Mouse (Mus musculus): ENCODE measurements around the gene Vmn1r6. TPM values are rescaled to one million over a fixed set of nuclear protein-coding genes. Genes with fewer than 3 reads are reported as not detected.
"Not testable (repeated sequence)": the region's sequence is repeated elsewhere in the genome, so short reads cannot be mapped to it uniquely, and the experiment has no call there.

Vmn1r6 gene
- not detected for polyA plus RNA-seq (2012; fragmentation: generic; extraction: Trizol)
- long read RNA-seq, experiment 1: 0 reads
- long read RNA-seq, experiment 2: 0 reads

DNA sequence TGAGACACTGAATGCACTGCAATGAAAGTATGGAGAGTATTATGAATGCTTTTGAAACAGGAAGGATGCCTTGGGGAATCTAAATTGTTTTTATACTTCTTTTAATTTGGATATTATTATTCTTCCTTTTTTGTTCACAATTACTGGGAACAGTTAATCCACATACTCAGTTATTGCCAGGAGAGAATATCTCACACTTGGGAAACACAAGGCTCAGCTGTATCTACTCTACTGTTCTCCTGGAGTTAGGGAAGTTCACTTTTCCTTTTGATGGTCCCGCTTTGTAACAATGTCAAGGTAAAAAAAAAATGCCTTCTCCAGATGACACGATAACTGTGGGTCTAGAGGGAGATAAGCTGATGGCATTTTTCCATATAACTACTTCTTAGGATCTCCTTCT, at the start of gene Vmn1r6:
Gene Vmn1r6, plus strand, starts transcription at position 301 of the 400 bp plus-strand sequence.
- Histone ChIP-seq H3K27me3 (ENCODE audit: control insufficient read depth, insufficient read depth, insufficient read length) (no peaks in the 10 kb centered on the region), H3K79me2 (ENCODE audit: control insufficient read depth, insufficient read depth) (no peaks in the 10 kb centered on the region), H3ac (ENCODE audit: control insufficient read depth, insufficient read length, low read depth) (no peak within 1 kb of the TSS), H3K36me3 (ENCODE audit: control insufficient read depth, insufficient read depth) (no peaks in the 10 kb centered on the region), H3K79me3 (ENCODE audit: low read depth) (no peaks in the 10 kb centered on the region), H3K4me3 (ENCODE audit: insufficient read depth, poor library complexity, severe bottlenecking) (no peak within 1 kb of the TSS)
- TF ChIP-seq MYOG (IDR thresholded peaks at IDR 0.05; ENCODE audit: control insufficient read depth, extremely low read depth, insufficient read length) (no peak), USF1 (IDR thresholded peaks at IDR 0.05; ENCODE audit: low read depth) (no peak), MYOD1 (IDR thresholded peaks at IDR 0.05; ENCODE audit: control insufficient read depth, insufficient read length, low read depth) (no peak)

DNA sequence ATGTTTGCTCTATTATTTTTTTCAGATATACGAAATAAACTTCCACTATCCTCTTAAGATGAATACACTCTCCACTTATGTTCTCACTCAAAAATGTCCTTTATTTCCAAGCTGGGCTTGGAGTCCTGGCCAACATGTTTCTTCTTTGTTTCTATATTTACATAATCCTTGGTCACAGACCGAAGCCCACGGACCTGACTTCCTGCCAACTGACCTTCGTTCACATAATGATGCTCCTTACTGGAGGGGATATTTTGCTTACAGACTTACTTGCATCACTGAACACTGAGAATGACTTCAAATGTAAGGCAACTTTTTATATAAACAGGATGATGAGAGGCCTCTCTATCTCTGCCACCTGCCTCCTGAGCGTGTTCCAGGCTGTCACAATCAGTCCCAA, 40.6 kb upstream of the Vmn1r6 start:
- TF ChIP-seq MYOG (IDR thresholded peaks at IDR 0.05; ENCODE audit: control insufficient read depth, extremely low read depth, insufficient read length) (no peak), CTCF (IDR thresholded peaks at IDR 0.05; ENCODE audit: control insufficient read depth, insufficient read depth, insufficient read length) (no peak), USF1 (IDR thresholded peaks at IDR 0.05; ENCODE audit: low read depth) (no peak), MAX (IDR thresholded peaks at IDR 0.05) (no peak), FOSL1 (IDR thresholded peaks at IDR 0.05; ENCODE audit: insufficient read depth, low read length, poor library complexity, severe bottlenecking) (no peak), CEBPB (IDR thresholded peaks at IDR 0.05; ENCODE audit: low read depth) (no peak), MYOD1 (IDR thresholded peaks at IDR 0.05; ENCODE audit: control insufficient read depth, insufficient read length, low read depth) (no peak)
- H3K4me3 ChIP-seq (ENCODE audit: insufficient read depth, poor library complexity, severe bottlenecking): no peak overlapping the region
- H3K79me2 ChIP-seq (ENCODE audit: control insufficient read depth, insufficient read depth): no peaks in the 10 kb centered on the region

DNA sequence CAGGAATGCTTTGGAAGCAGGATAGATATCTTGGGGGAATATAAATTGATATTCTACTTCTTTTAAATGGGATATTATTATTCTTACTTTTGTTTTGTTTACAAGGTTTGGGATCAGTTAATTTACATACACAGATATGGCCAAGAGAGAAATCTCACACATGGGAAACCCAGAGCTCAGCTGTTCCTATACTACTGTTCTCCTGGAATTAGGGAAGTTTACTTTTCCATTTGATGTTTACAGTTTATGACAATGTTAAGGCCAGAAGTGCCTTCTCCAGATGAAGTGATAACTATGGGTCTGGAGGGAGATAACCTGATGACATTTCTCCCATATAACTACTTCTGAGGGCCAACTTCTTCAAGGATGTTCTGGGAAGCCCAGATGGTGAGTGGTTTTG, 27.1 kb upstream of the Vmn1r6 start, which contains the start of gene Vmn1r5:
Gene Vmn1r5, plus strand, starts transcription at position 301 of the 400 bp plus-strand sequence.
- H3K36me3 ChIP-seq (ENCODE audit: control insufficient read depth, insufficient read depth): no peaks in the 10 kb centered on the region
- no peaks in the 10 kb centered on the region for H3K27me3 ChIP-seq (ENCODE audit: control insufficient read depth, insufficient read depth, insufficient read length)
- no peaks in the 10 kb centered on the region for H3K79me2 ChIP-seq (ENCODE audit: control insufficient read depth, insufficient read depth)
- TF ChIP-seq USF1 (IDR thresholded peaks at IDR 0.05; ENCODE audit: low read depth) (no peak), FOSL1 (IDR thresholded peaks at IDR 0.05; ENCODE audit: insufficient read depth, low read length, poor library complexity, severe bottlenecking) (no peak), CTCF (IDR thresholded peaks at IDR 0.05; ENCODE audit: control insufficient read depth, insufficient read depth, insufficient read length) (no peak), MYOG (IDR thresholded peaks at IDR 0.05; ENCODE audit: control insufficient read depth, extremely low read depth, insufficient read length) (no peak)
- H3K79me3 ChIP-seq (ENCODE audit: low read depth): no peaks in the 10 kb centered on the region
- H3K4me3 ChIP-seq (ENCODE audit: insufficient read depth, poor library complexity, severe bottlenecking): no peak within 1 kb of the TSS
- no peak within 1 kb of the TSS for H3ac ChIP-seq (ENCODE audit: control insufficient read depth, insufficient read length, low read depth)

More for the DNA sequence above, 40.6 kb upstream of the Vmn1r6 start:
- no peaks in the 10 kb centered on the region for H3K27me3 ChIP-seq (ENCODE audit: control insufficient read depth, insufficient read depth, insufficient read length)
- no peaks in the 10 kb centered on the region for H3K79me3 ChIP-seq (ENCODE audit: low read depth)
- H3ac ChIP-seq (ENCODE audit: control insufficient read depth, insufficient read length, low read depth): no peak overlapping the region
- no peaks in the 10 kb centered on the region for H3K36me3 ChIP-seq (ENCODE audit: control insufficient read depth, insufficient read depth)

DNA sequence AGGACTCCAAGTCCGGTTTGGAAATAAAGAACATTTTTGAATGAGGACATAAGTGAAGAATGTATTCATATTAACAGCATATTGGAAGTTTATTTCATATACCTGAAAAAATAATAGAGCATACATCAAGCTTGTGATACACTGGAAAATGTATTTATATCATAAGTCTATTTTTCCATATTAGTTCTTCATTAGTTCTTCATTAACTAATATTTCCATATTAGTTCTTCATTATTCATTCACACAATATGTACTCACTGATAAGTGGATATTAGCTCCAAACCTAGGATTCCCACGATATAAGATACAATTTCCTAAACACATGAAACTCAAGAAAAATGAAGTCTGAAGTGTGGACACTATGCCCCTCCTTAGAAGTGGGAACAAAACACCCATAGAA, 28.2 kb downstream of the Vmn1r6 start, which contains the start of gene Vmn1r7:
Gene Vmn1r7, minus strand, starts transcription at position 101 of the 400 bp plus-strand sequence.
- H3K4me3 ChIP-seq (ENCODE audit: insufficient read depth, poor library complexity, severe bottlenecking); H3ac ChIP-seq (ENCODE audit: control insufficient read depth, insufficient read length, low read depth); H3K79me3 ChIP-seq (ENCODE audit: low read depth): not testable (repeated sequence)

DNA sequence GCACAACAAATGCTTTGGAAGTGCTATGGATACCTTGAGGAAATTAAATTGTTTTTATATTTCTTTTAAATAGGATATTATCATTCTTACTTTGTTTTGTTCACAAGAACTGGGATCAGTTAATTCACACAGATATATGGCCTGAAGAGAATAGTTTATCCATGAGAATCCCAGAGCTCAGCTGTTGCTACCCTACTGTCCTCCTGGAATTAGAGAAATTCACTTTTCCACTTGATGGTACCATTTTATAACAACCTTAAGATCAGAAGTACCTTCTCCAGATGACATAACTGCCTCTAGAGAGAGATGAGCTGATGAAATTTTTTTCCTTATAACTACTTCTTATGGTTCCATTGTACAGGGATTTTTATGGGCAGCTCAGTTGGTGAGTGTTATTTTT, 34.9 kb downstream of the Vmn1r6 start, which contains the start of gene Vmn1r8:
Gene Vmn1r8, plus strand, starts transcription at position 301 of the 400 bp plus-strand sequence.
- Histone ChIP-seq H3K36me3 (ENCODE audit: control insufficient read depth, insufficient read depth) (no peaks in the 10 kb centered on the region), H3ac (ENCODE audit: control insufficient read depth, insufficient read length, low read depth) (no peak within 1 kb of the TSS), H3K27me3 (ENCODE audit: control insufficient read depth, insufficient read depth, insufficient read length) (no peaks in the 10 kb centered on the region), H3K79me2 (ENCODE audit: control insufficient read depth, insufficient read depth) (no peaks in the 10 kb centered on the region), H3K79me3 (ENCODE audit: low read depth) (no peaks in the 10 kb centered on the region), H3K4me3 (ENCODE audit: insufficient read depth, poor library complexity, severe bottlenecking) (no peak within 1 kb of the TSS)
- TF ChIP-seq FOSL1 (IDR thresholded peaks at IDR 0.05; ENCODE audit: insufficient read depth, low read length, poor library complexity, severe bottlenecking) (no peak), MYOG (IDR thresholded peaks at IDR 0.05; ENCODE audit: control insufficient read depth, extremely low read depth, insufficient read length) (no peak), CTCF (IDR thresholded peaks at IDR 0.05; ENCODE audit: control insufficient read depth, insufficient read depth, insufficient read length) (no peak), MAX (IDR thresholded peaks at IDR 0.05) (no peak), MYOD1 (IDR thresholded peaks at IDR 0.05; ENCODE audit: control insufficient read depth, insufficient read length, low read depth) (no peak), USF1 (IDR thresholded peaks at IDR 0.05; ENCODE audit: low read depth) (no peak), CEBPB (IDR thresholded peaks at IDR 0.05; ENCODE audit: low read depth) (no peak)

More for the DNA sequence above, 28.2 kb downstream of the Vmn1r6 start, which contains the start of gene Vmn1r7:
- not testable (repeated sequence) for H3K27me3 ChIP-seq (ENCODE audit: control insufficient read depth, insufficient read depth, insufficient read length); H3K79me2 ChIP-seq (ENCODE audit: control insufficient read depth, insufficient read depth); H3K36me3 ChIP-seq (ENCODE audit: control insufficient read depth, insufficient read depth)

DNA sequence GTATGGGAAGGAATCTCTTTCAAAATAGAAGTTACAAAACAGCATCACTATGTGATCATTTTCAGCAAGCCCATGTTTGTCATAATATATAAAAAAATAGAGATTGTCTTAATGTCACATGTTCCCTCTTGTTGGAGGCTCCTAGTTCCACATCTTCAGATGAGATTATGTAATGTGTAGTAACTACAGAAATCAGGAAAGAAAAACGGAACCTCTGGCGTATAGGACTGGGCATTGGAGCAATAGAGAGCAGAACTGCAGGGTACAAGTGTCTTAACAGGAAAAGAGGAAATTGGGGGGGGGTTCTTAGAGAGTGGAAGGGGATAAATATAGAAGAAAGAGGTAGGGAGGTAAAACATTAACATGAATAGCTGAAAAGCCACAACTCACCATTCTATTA, 37.6 kb downstream of the Vmn1r6 start:
- no peaks in the 10 kb centered on the region for H3K79me3 ChIP-seq (ENCODE audit: low read depth)
- no peak for TF ChIP-seq CEBPB (IDR thresholded peaks at IDR 0.05; ENCODE audit: low read depth)
- TF ChIP-seq USF1 (IDR thresholded peaks at IDR 0.05; ENCODE audit: low read depth): no peak
- no peak for TF ChIP-seq FOSL1 (IDR thresholded peaks at IDR 0.05; ENCODE audit: insufficient read depth, low read length, poor library complexity, severe bottlenecking)
- TF ChIP-seq MAX (IDR thresholded peaks at IDR 0.05): no peak
- no peaks in the 10 kb centered on the region for H3K36me3 ChIP-seq (ENCODE audit: control insufficient read depth, insufficient read depth)
- no peaks in the 10 kb centered on the region for H3K27me3 ChIP-seq (ENCODE audit: control insufficient read depth, insufficient read depth, insufficient read length)
- no peak overlapping the region for H3ac ChIP-seq (ENCODE audit: control insufficient read depth, insufficient read length, low read depth)
- H3K4me3 ChIP-seq (ENCODE audit: insufficient read depth, poor library complexity, severe bottlenecking): no peak overlapping the region
- no peaks in the 10 kb centered on the region for H3K79me2 ChIP-seq (ENCODE audit: control insufficient read depth, insufficient read depth)

Other genes starting within 250 kb of the Vmn1r6 start
- gene Kbtbd2, start 199.4 kb upstream of the Vmn1r6 start, polyA plus RNA-seq (2012; fragmentation: generic; extraction: Trizol): 14.8 TPM
- gene Fkbp9, start 165.2 kb upstream of the Vmn1r6 start, polyA plus RNA-seq (2012; fragmentation: generic; extraction: Trizol): 90.4 TPM
- gene Nt5c3, start 73.3 kb upstream of the Vmn1r6 start, polyA plus RNA-seq (2012; fragmentation: generic; extraction: Trizol): 11.8 TPM
- gene Vmn1r4, start 73.2 kb upstream of the Vmn1r6 start, polyA plus RNA-seq (2012; fragmentation: generic; extraction: Trizol): 0.04 TPM
- gene Vmn1r5, start 27.0 kb upstream of the Vmn1r6 start, polyA plus RNA-seq (2012; fragmentation: generic; extraction: Trizol): not detected
- not detected for gene Vmn1r7, start 28.1 kb downstream of the Vmn1r6 start, polyA plus RNA-seq (2012; fragmentation: generic; extraction: Trizol)
- not detected for gene Vmn1r8, start 35.0 kb downstream of the Vmn1r6 start, polyA plus RNA-seq (2012; fragmentation: generic; extraction: Trizol)
- gene Vmn1r9, start 69.5 kb downstream of the Vmn1r6 start, polyA plus RNA-seq (2012; fragmentation: generic; extraction: Trizol): not detected
- gene Vmn1r10, start 112.2 kb downstream of the Vmn1r6 start, polyA plus RNA-seq (2012; fragmentation: generic; extraction: Trizol): not detected
- not detected for gene Vmn1r11, start 136.2 kb downstream of the Vmn1r6 start, polyA plus RNA-seq (2012; fragmentation: generic; extraction: Trizol)
- not detected for gene Vmn1r12, start 159.7 kb downstream of the Vmn1r6 start, polyA plus RNA-seq (2012; fragmentation: generic; extraction: Trizol)
- gene Vmn1r13, start 206.0 kb downstream of the Vmn1r6 start, polyA plus RNA-seq (2012; fragmentation: generic; extraction: Trizol): not detected
- not detected for gene Vmn1r14, start 234.4 kb downstream of the Vmn1r6 start, polyA plus RNA-seq (2012; fragmentation: generic; extraction: Trizol)